Mouse (Mus musculus): ENCODE data around the gene Slc37a3. TPM values are rescaled to one million over a fixed set of nuclear protein-coding genes. Genes with fewer than 3 reads are reported as not detected.

Gene Slc37a3
- total RNA-seq, 2 experiments from 2014 or later: 76.0 to 82.0 TPM

GRCm38 (mm10) chr6:39330981-39331380 is 46.5 kb downstream of the Slc37a3 start:
- intact Hi-C loops (cut with DNase I): no loop called here
- DNase-seq: no peak

- DNase-seq: no peak
- intact Hi-C loops (cut with DNase I): no loop called here
Measured at GRCm38 (mm10) chr6:39320286-39320685, 57.2 kb downstream of the Slc37a3 start.

- intact Hi-C loops (cut with DNase I): no loop called here
- peak; percentile 67 for DNase-seq
Measured at GRCm38 (mm10) chr6:39319061-39319761, 58.3 kb downstream of the Slc37a3 start.

- intact Hi-C loops (cut with DNase I): no loop called here
- DNase-seq: no peak
Measured at GRCm38 (mm10) chr6:39318631-39319010, 58.9 kb downstream of the Slc37a3 start.

- intact Hi-C loops (cut with DNase I): no loop called here
- no peak for DNase-seq
Measured at GRCm38 (mm10) chr6:39317854-39318630, 59.4 kb downstream of the Slc37a3 start.

- intact Hi-C loops (cut with DNase I): no loop called here
- no peak for DNase-seq
Measured at GRCm38 (mm10) chr6:39316089-39316488, 61.4 kb downstream of the Slc37a3 start.

- DNase-seq: no peak
- intact Hi-C loops (cut with DNase I): no loop called here
Measured at GRCm38 (mm10) chr6:39314461-39314860, 63.0 kb downstream of the Slc37a3 start.

GRCm38 (mm10) chr6:39311786-39312185 is 65.7 kb downstream of the Slc37a3 start:
- intact Hi-C loops (cut with DNase I): no loop called here
- no peak for DNase-seq

- DNase-seq: no peak
- intact Hi-C loops (cut with DNase I): no loop called here
Measured at GRCm38 (mm10) chr6:39304371-39304874, 73.1 kb downstream of the Slc37a3 start.

GRCm38 (mm10) chr6:39301484-39301883 is 76.0 kb downstream of the Slc37a3 start:
- intact Hi-C loops (cut with DNase I): no loop called here
- no peak for DNase-seq

- no peak for DNase-seq
- intact Hi-C loops (cut with DNase I): no loop called here
Measured at GRCm38 (mm10) chr6:39297079-39297478, 80.4 kb downstream of the Slc37a3 start.

GRCm38 (mm10) chr6:39296474-39296873 is 81.0 kb downstream of the Slc37a3 start:
- DNase-seq: no peak
- intact Hi-C loops (cut with DNase I): no loop called here

- intact Hi-C loops (cut with DNase I): no loop called here
- DNase-seq: no peak
Measured at GRCm38 (mm10) chr6:39295727-39296411, 81.6 kb downstream of the Slc37a3 start.

GRCm38 (mm10) chr6:39289721-39290120 is 87.8 kb downstream of the Slc37a3 start:
- intact Hi-C loops (cut with DNase I): no loop called here

GRCm38 (mm10) chr6:39287782-39288181 is 89.7 kb downstream of the Slc37a3 start:
- intact Hi-C loops (cut with DNase I): no loop called here
- DNase-seq: no peak

More at GRCm38 (mm10) chr6:39289721-39290120, 87.8 kb downstream of the Slc37a3 start:
- no peak for DNase-seq

GRCm38 (mm10) chr6:39286732-39287083 is 90.8 kb downstream of the Slc37a3 start:
- no peak for DNase-seq
- intact Hi-C loops (cut with DNase I): no loop called here

- DNase-seq: no peak
- intact Hi-C loops (cut with DNase I): no loop called here
Measured at GRCm38 (mm10) chr6:39286053-39286731, 91.3 kb downstream of the Slc37a3 start.

GRCm38 (mm10) chr6:39284836-39285235 is 92.6 kb downstream of the Slc37a3 start:
- intact Hi-C loops (cut with DNase I): no loop called here
- DNase-seq: no peak
